Mouse (Mus musculus) hindbrain, embryonic 11.5 days (tissue): Measurements from ENCODE around the gene Celf5. TPM values are rescaled to one million over a fixed set of nuclear protein-coding genes. Genes with fewer than 3 reads are reported as not detected.

Experiments used
- ATAC-seq: fragments of 200-750 bp; cut with Nextera tagmentation; 2 replicates; pipeline ENCODE4 v1.8.0; 2017; ENCODE audit warnings: mild to moderate bottlenecking, moderate TSS enrichment, moderate library complexity; ENCODE audit not compliant: low FRiP score
- DNase-seq: peaks from one replicate; pipeline ENCODE4 v3.0.0-alpha.2; 2015; ENCODE audit warnings: low spot score
- H3K27ac ChIP-seq: fragments of 300-500 bp; sonication (generic); 2 replicates; pipeline ENCODE4 v1.5.1; 2014; ENCODE audit warnings: mild to moderate bottlenecking, low read depth, low read length
- H3K27me3 ChIP-seq: fragments of 300-500 bp; sonication (generic); 2 replicates; pipeline ENCODE4 v1.6.1; 2014; ENCODE audit warnings: mild to moderate bottlenecking, low read length, moderate library complexity, mixed read lengths; ENCODE audit not compliant: control insufficient read depth, insufficient read depth
- H3K36me3 ChIP-seq: fragments of 300-500 bp; sonication (generic); 2 replicates; pipeline ENCODE4 v1.6.1; 2014; ENCODE audit warnings: mild to moderate bottlenecking, low read length, moderate library complexity, mixed read lengths; ENCODE audit not compliant: control insufficient read depth, insufficient read depth
- H3K4me1 ChIP-seq: fragments of 300-500 bp; sonication (generic); replicated peaks from 2 replicates; pipeline ENCODE4 v1.6.1; 2014; ENCODE audit warnings: low read length, mixed read lengths; ENCODE audit not compliant: control insufficient read depth, insufficient read depth
- H3K4me2 ChIP-seq: fragments of 300-500 bp; sonication (generic); replicated peaks from 2 replicates; pipeline ENCODE4 v1.6.1; 2014; ENCODE audit warnings: mild to moderate bottlenecking, low read depth, low read length
- H3K4me3 ChIP-seq: fragments of 300-500 bp; sonication (generic); 2 replicates; pipeline ENCODE4 v1.5.1; 2014; ENCODE audit warnings: low read depth, low read length
- H3K9ac ChIP-seq: fragments of 300-500 bp; sonication (generic); 2 replicates; pipeline ENCODE4 v1.6.1; 2014; ENCODE audit warnings: low read depth, low read length
- H3K9me3 ChIP-seq: fragments of 300-500 bp; sonication (generic); 2 replicates; pipeline ENCODE4 v1.6.1; 2016; ENCODE audit warnings: low read length; ENCODE audit not compliant: control insufficient read depth
- WGBS: fragments of 180-500 bp; shearing (Covaris S2); extraction: QIAGEN DNeasy Blood & Tissue Kit; methylation state at CpG from one replicate; pipeline ENCODE4 v1.1.7; 2014; 5-methylcytosine and 5-hydroxymethylcytosine counted together
- polyA plus RNA-seq: library from polyadenylated mRNA; unstranded; fragments of >200 nt; fragmentation: Nextera tagmentation; extraction: Ambion mirVana; gene quantifications from 2 replicates; pipeline ENCODE4 v1.2.1, GENCODE M21; 2014

Celf5 gene
- polyA plus RNA-seq, 1 experiment from 2014 or later = 13.7 TPM

DNA sequence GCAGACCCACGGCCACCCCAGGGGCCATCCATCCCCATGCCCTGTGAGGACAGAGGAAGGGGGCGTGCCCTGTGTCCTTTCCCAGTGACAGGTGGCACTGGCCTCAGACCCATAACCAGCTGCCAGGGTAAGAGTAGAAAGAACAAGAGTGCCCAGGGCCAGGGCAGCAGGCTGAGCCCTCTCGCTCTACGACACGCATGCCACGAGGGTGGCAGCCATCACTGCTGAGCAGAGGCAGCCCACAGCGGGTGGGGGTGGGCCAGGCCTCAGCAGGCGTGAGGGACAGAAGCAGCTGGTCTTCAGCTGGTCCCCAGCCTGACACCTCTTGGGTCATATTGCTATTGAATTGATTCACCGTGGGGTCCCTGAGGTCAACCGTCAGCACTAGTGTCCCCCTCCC is 4.0 kb upstream of the Celf5 start:
- WGBS = 75% methylated on average over 9 of the region's 10 CpGs
- Histone ChIP-seq H3K27ac (no peak overlapping the region), H3K4me2 (no peak overlapping the region), H3K27me3 (peaks cover 1% of the 10 kb centered on the region; the same call in 1 of the 2 replicates), H3K36me3 (peaks cover 14% of the 10 kb centered on the region), H3K4me3 (no peak overlapping the region), H3K9me3 (no peaks in the 10 kb centered on the region), H3K4me1 (no peaks in the 10 kb centered on the region; the same call in 1 of the 2 replicates), H3K9ac (no peak overlapping the region)
- ATAC-seq (no peak), DNase-seq (no peak)

DNA sequence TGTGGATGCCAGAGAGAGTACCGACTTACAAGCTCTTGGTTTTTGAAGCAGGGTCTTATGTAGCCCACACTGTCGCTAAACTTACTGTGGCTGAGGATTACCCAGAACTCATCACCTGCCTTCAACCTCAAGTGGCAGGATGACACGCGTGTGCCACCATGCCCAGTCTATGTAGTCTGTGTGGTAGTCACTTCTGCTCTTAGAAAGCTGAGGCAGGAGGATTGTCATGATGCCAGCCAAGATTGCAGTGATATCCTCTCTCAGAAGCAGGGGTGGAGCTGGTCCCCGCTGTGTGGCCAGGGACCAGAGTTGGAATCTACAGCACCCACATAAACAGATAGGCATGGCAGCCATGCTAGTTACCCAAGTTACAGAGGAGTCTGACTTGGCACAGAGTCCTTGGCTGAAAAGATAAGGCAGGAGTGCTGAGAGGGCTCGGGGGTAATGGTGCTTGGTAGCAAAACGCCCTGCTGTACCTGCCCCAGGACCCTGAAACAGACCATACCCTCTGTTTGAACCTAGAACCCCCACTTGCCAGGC is 3.0 kb upstream of the Celf5 start:
- Histone ChIP-seq H3K4me2 (no peak overlapping the region), H3K9me3 (no peaks in the 10 kb centered on the region), H3K4me1 (peaks cover under 1% of the 10 kb centered on the region), H3K27ac (no peak overlapping the region), H3K9ac (no peak overlapping the region), H3K4me3 (no peak overlapping the region), H3K36me3 (peaks cover 8% of the 10 kb centered on the region; the same call in 1 of the 2 replicates), H3K27me3 (peaks cover 4% of the 10 kb centered on the region)
- WGBS = 74% methylated on average over 7 of the region's 7 CpGs
- no peak for DNase-seq
- no peak for ATAC-seq

DNA sequence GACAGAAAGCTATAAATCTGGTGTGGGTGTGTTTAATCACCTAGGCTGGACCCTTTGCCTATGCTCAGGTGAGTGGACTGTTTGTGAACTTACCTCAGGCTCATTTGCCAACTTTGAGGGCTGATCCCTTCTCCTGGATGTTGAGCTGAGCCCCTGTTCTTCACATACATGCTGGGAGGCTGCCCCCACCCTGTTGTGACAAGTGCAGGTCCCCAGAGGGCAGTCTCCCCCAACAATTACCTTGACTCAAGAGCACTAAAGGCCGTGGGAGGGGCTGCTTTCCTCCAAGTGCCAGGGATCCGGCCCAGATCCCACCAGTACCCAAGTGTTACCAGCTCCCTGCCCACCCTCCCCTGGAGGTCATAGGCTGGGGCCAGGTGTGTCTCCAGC is 2.5 kb upstream of the Celf5 start:
- Histone ChIP-seq H3K4me1 (peaks cover 4% of the 10 kb centered on the region), H3K4me2 (no peak overlapping the region), H3K27ac (peak overlapping the region; percentile 4; the same call in 1 of the 2 replicates), H3K9me3 (no peaks in the 10 kb centered on the region), H3K9ac (no peak overlapping the region), H3K27me3 (peaks cover 4% of the 10 kb centered on the region), H3K4me3 (no peak overlapping the region), H3K36me3 (peaks cover 8% of the 10 kb centered on the region; the same call in 1 of the 2 replicates)
- no peak for DNase-seq
- 40% methylated on average over 2 of the region's 2 CpGs for WGBS
- ATAC-seq = no peak

DNA sequence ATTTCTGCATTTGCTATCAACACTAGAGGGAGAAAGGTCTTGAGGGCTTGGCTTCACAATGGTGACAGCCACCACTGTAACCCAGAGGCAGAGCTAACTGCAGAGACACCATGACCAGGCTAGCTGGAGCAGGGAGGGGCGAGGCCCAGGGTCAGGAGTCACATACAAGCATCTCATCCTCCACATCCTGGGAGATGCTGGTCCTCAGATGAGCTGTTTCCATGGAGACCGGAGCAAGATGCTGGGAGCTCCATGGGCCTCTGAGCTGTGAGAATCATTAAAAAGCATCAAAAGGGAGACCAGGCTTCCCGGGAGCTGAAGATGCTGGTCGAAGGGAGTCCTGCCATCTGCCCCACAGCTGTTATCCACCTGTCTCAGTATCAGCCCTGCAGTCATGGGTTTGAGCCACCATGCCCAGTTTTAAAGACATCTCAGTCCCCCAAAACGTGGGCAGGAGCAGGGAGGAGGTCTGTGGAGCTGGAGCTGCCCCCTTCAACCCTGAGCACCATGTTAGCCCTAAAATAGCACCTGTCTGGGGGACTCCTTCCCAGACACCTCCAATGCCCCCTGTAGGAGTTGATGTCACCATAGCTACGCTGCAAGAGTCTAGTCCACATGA is 2.0 kb upstream of the Celf5 start:
- Histone ChIP-seq H3K4me2 (no peak overlapping the region), H3K36me3 (peaks cover 8% of the 10 kb centered on the region; the same call in 1 of the 2 replicates), H3K9ac (no peak overlapping the region), H3K4me1 (peaks cover 4% of the 10 kb centered on the region), H3K4me3 (no peak overlapping the region), H3K27me3 (peaks cover 4% of the 10 kb centered on the region), H3K27ac (peak overlapping the region; percentile 4; the same call in 1 of the 2 replicates), H3K9me3 (no peaks in the 10 kb centered on the region)
- no peak for ATAC-seq
- 54% methylated on average over 6 of the region's 6 CpGs for WGBS
- DNase-seq = no peak

DNA sequence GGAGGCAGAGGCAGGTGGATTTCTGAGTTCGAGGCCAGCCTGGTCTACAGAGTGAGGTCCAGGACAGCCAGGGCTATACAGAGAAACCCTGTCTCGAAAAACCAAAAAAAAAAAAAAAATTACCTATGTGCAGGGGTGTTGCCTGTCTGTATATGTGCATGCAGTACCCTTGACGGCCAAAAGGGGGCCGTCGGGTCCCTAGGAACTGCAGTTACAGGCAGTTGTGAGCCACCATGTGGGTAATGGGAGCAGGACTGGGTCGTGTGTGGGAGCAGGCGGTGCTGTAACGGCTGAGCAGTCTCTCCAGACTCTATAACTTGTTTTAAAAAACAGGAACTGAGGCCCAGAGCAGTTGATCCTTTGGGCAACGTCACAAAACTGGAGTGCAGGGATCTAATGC is 1.5 kb upstream of the Celf5 start:
- 15% methylated on average over 9 of the region's 9 CpGs for WGBS
- Histone ChIP-seq H3K4me3 (no peak overlapping the region), H3K36me3 (peaks cover 8% of the 10 kb centered on the region; the same call in 1 of the 2 replicates), H3K4me2 (no peak overlapping the region), H3K27ac (no peak overlapping the region), H3K4me1 (peaks cover 4% of the 10 kb centered on the region), H3K9me3 (no peaks in the 10 kb centered on the region), H3K27me3 (peaks cover 4% of the 10 kb centered on the region), H3K9ac (no peak overlapping the region)
- ATAC-seq = no peak
- peak; percentile 74 for DNase-seq

DNA sequence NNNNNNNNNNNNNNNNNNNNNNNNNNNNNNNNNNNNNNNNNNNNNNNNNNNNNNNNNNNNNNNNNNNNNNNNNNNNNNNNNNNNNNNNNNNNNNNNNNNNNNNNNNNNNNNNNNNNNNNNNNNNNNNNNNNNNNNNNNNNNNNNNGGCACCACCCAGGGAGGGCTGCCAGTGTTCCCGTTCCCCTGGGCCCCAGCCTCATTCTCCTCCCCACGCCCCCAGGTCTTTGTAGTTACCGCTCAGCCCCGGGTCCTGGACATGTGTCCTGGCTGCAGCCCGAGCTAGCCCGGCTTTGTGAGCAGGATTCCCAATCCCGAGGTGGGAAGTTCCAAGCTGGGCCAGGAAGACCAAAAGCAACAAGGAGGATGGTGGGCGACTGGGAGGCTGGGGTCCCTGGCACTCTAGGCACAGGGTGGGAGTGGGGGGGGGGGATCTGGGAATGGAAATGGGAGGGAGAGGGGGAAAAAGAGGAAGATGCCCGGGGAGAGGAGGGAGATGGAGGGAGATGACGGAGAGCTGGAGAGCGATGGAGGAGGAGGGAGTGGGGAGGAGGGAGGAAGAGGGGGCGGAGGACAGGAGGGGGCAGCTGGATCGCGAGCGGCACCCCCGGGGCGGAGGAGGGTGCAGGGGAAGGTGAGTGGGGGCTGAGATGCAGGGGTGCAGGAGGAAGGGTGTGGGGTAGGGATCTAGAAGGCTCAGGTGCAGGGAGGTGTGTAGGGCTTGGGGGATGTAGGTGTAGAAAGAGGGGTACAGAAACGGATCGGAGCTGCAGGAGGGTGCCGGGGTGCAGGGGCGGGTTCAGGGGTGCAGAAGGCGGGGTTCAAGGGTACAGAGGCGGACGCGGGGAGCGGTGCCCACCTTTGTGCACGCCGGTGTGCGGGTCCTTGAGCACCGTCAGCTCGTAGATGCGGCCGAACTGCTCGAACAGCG is 640 bp downstream of the Celf5 start:
- H3K27ac ChIP-seq = no peak overlapping the region
- H3K36me3 ChIP-seq = no peaks in the 10 kb centered on the region
- peak overlapping the region; percentile 58 for H3K4me2 ChIP-seq
- DNase-seq (no peak), ATAC-seq (peak; percentile 42)
- H3K9me3 ChIP-seq = no peaks in the 10 kb centered on the region
- peak overlapping the region; percentile 62 for H3K9ac ChIP-seq
- peak overlapping the region; percentile 44 for H3K4me3 ChIP-seq
- WGBS = 6% methylated on average over 26 of the region's 35 CpGs
- peaks cover 4% of the 10 kb centered on the region for H3K4me1 ChIP-seq
- H3K27me3 ChIP-seq = peaks cover 15% of the 10 kb centered on the region

DNA sequence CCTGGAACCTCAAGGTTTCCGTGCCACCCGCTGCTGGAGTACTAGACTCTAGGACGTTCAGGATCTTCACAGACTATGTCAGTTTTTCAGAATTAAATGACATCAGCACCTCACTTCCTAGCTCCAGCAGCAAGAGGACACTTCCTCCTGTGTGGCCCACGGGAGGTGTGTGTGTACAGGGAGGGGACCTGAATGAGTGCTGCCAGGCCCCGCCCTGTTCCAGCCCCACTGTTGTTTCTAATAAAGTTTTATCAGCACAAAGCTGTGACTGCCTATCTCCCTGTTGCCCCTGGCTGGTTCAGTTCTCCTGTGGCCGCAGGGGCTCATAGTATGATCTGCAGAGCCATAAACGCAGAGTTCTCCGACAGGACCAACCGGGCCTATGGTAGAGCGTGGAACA is 8.0 kb downstream of the Celf5 start:
- 85% methylated on average over 10 of the region's 10 CpGs for WGBS
- no peak overlapping the region for H3K27ac ChIP-seq
- H3K36me3 ChIP-seq = no peaks in the 10 kb centered on the region
- DNase-seq = no peak
- H3K4me2 ChIP-seq = no peak overlapping the region
- no peaks in the 10 kb centered on the region for H3K9me3 ChIP-seq
- no peak overlapping the region for H3K4me3 ChIP-seq
- H3K4me1 ChIP-seq = peaks cover 3% of the 10 kb centered on the region; the same call in 1 of the 2 replicates
- H3K27me3 ChIP-seq = peaks cover 25% of the 10 kb centered on the region
- no peak overlapping the region for H3K9ac ChIP-seq
- ATAC-seq = no peak

DNA sequence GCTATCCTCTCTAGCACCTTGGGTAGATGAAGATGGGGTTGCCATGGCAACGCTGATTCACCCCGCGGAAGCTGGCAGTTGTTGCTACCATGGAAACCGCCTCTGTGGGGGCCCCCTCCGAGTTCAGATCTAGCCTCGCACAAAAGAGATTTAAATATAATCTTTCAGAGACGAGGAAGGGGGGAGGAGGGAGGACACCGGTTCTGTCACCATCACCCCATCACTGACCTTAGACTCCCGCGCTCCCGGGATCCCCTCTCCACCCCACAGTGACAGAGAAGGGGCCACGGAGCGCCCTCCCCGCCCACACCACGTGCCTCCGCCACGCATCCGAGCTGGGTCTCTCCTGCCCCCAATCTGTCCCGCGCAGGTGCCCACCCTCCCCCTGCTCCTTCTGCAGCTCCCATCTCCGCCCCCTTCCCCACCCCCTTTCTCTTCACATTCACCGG is 9.5 kb downstream of the Celf5 start:
- WGBS = 0% methylated on average over 22 of the region's 22 CpGs
- Histone ChIP-seq H3K4me3 (peak overlapping the region; percentile 16), H3K4me1 (peaks cover 3% of the 10 kb centered on the region; the same call in 1 of the 2 replicates), H3K36me3 (no peaks in the 10 kb centered on the region), H3K27ac (peak overlapping the region; percentile 58; the same call in 1 of the 2 replicates), H3K9me3 (no peaks in the 10 kb centered on the region), H3K4me2 (peak overlapping the region; percentile 47), H3K9ac (0 out of 2 replicates have a peak overlapping the region, but pooled peaks have one; percentile 21), H3K27me3 (peaks cover 21% of the 10 kb centered on the region)
- ATAC-seq = peak; percentile 86
- peak; percentile 87 for DNase-seq
